Mouse (Mus musculus): ENCODE results near the gene Prss22. TPM values are rescaled to one million over a fixed set of nuclear protein-coding genes. Genes with fewer than 3 reads are reported as not detected.

Prss22 gene
- polyA plus RNA-seq (2021; fragmentation: Nextera tagmentation) = 0.25 and 0.28 TPM in 2 replicates
- long read RNA-seq, experiment 1 = 0 reads
- long read RNA-seq, experiment 2 = 0 reads

GRCm38 (mm10) chr17:23997901-23998300 lies at the start of gene Prss22:
Prss22 (minus strand) TSS chr17:23998100.

GRCm38 (mm10) chr17:24037844-24038243 lies 39.9 kb upstream of the Prss22 start, which contains the start of gene Prss27:
Prss27 (plus strand) TSS chr17:24038144.

GRCm38 (mm10) chr17:23980297-23980909 lies 17.5 kb downstream of the Prss22 start, which contains the start of gene Prss30:
Prss30 (minus strand) TSS chr17:23980566.

GRCm38 (mm10) chr17:23955174-23955573 lies 42.7 kb downstream of the Prss22 start, which contains the start of gene Sbpl:
Sbpl (minus strand) TSS chr17:23955274.

Small RNA genes lying within 50 kb of the gene (microRNA-seq; reads per million reads assigned to microRNA genes)
- not detected for gene Gm27700

Other genes starting within 250 kb of the Prss22 start
- 256 and 293 TPM in 2 replicates for gene Flywch1, start 226.5 kb downstream of the Prss22 start, polyA plus RNA-seq (2021; fragmentation: Nextera tagmentation)
- 22.4 and 25.0 TPM in 2 replicates for gene Flywch2, start 212.0 kb downstream of the Prss22 start, polyA plus RNA-seq (2021; fragmentation: Nextera tagmentation)
- 297 and 334 TPM in 2 replicates for gene Srrm2, start 207.6 kb downstream of the Prss22 start, polyA plus RNA-seq (2021; fragmentation: Nextera tagmentation)
- gene Elob, start 169.0 kb downstream of the Prss22 start, polyA plus RNA-seq (2021; fragmentation: Nextera tagmentation) = 1,710 and 1,770 TPM in 2 replicates
- not detected in 2 replicates for gene Prss33, start 162.0 kb downstream of the Prss22 start, polyA plus RNA-seq (2021; fragmentation: Nextera tagmentation)
- gene Prss32, start 154.2 kb downstream of the Prss22 start, polyA plus RNA-seq (2021; fragmentation: Nextera tagmentation) = not detected in 2 replicates
- gene Prss41, start 153.9 kb downstream of the Prss22 start, polyA plus RNA-seq (2021; fragmentation: Nextera tagmentation) = 0.08 and 0.48 TPM in 2 replicates
- not detected in 2 replicates for gene Prss21, start 130.0 kb downstream of the Prss22 start, polyA plus RNA-seq (2021; fragmentation: Nextera tagmentation)
- 0.25 TPM in 1 of 2 replicates, not detected in the other for gene Dcpp1, start 117.2 kb downstream of the Prss22 start, polyA plus RNA-seq (2021; fragmentation: Nextera tagmentation)
- gene Dcpp2, start 117.2 kb downstream of the Prss22 start, polyA plus RNA-seq (2021; fragmentation: Nextera tagmentation) = not detected in 2 replicates
- gene Dcpp3, start 80.6 kb downstream of the Prss22 start, polyA plus RNA-seq (2021; fragmentation: Nextera tagmentation) = not detected in 2 replicates
- gene Sbp, start 56.4 kb downstream of the Prss22 start, polyA plus RNA-seq (2021; fragmentation: Nextera tagmentation) = 0.18 and 0.30 TPM in 2 replicates
- gene Sbpl, start 42.8 kb downstream of the Prss22 start, polyA plus RNA-seq (2021; fragmentation: Nextera tagmentation) = not detected in 2 replicates
- gene Prss30, start 17.5 kb downstream of the Prss22 start, polyA plus RNA-seq (2021; fragmentation: Nextera tagmentation) = 0.21 and 0.34 TPM in 2 replicates
- not detected in 2 replicates for gene Prss27, start 40.0 kb upstream of the Prss22 start, polyA plus RNA-seq (2021; fragmentation: Nextera tagmentation)
- 28.2 and 31.2 TPM in 2 replicates for gene Kctd5, start 75.4 kb upstream of the Prss22 start, polyA plus RNA-seq (2021; fragmentation: Nextera tagmentation)
- 47.2 and 54.0 TPM in 2 replicates for gene Pdpk1, start 152.8 kb upstream of the Prss22 start, polyA plus RNA-seq (2021; fragmentation: Nextera tagmentation)
- 28.9 and 38.4 TPM in 2 replicates for gene Amdhd2, start 165.7 kb upstream of the Prss22 start, polyA plus RNA-seq (2021; fragmentation: Nextera tagmentation)
- gene Atp6v0c, start 171.6 kb upstream of the Prss22 start, polyA plus RNA-seq (2021; fragmentation: Nextera tagmentation) = 2,331 and 2,377 TPM in 2 replicates
- gene Tbc1d24, start 207.5 kb upstream of the Prss22 start, polyA plus RNA-seq (2021; fragmentation: Nextera tagmentation) = 13.4 and 14.3 TPM in 2 replicates
- gene Ntn3, start 211.4 kb upstream of the Prss22 start, polyA plus RNA-seq (2021; fragmentation: Nextera tagmentation) = 1.7 and 2.5 TPM in 2 replicates
- gene Tedc2, start 222.8 kb upstream of the Prss22 start, polyA plus RNA-seq (2021; fragmentation: Nextera tagmentation) = 6.3 and 6.7 TPM in 2 replicates

Measured in layer of hippocampus, adult 6 months (tissue).